Mouse (Mus musculus) G1E (cell line): ENCODE measurements around the gene Ccdc107. TPM values are rescaled to one million over a fixed set of nuclear protein-coding genes. Genes with fewer than 3 reads are reported as not detected.
A peak's percentile ranks its signal among the peaks of the same experiment; 100 is the strongest.

ENCODE experiments used
- ATAC-seq: 2 replicates; pipeline ENCODE4 v1.8.0; 2016; ENCODE audit warnings: mild to moderate bottlenecking; ENCODE audit not compliant: insufficient number of reproducible peaks, poor library complexity, low FRiP score, severe bottlenecking; ENCODE audit errors: extremely low read depth
- DNase-seq: peaks from one replicate; pipeline ENCODE4 v3.0.0; 2012; ENCODE audit warnings: low spot score
- H3K27me3 ChIP-seq: 2 replicates; pipeline ENCODE4 v1.6.1; 2012; ENCODE audit warnings: mild to moderate bottlenecking, low read length, inconsistent platforms; ENCODE audit not compliant: insufficient read depth
- H3K36me3 ChIP-seq: replicated peaks from 2 replicates; pipeline ENCODE3; 2012; ENCODE audit warnings: mild to moderate bottlenecking, inconsistent platforms
- H3K4me1 ChIP-seq: 2 replicates; pipeline ENCODE4 v1.6.1; 2012; ENCODE audit warnings: low read depth, low read length, inconsistent platforms, mixed read lengths; ENCODE audit not compliant: insufficient read depth
- H3K4me3 ChIP-seq: 2 replicates; pipeline ENCODE4 v1.5.1; 2012; ENCODE audit warnings: low read depth, mild to moderate bottlenecking, inconsistent platforms, low read length, moderate library complexity, mixed read lengths
- H3K9me3 ChIP-seq: replicated peaks from 2 replicates; pipeline ENCODE4 v1.6.1; 2012; ENCODE audit warnings: inconsistent platforms
- CTCF ChIP-seq: IDR thresholded peaks from 2 replicates; pipeline ENCODE4 v1.5.1; 2012; ENCODE audit warnings: low read depth, low read length, inconsistent platforms, mixed read lengths
- GATA1 ChIP-seq: IDR thresholded peaks from 2 replicates; pipeline ENCODE4 v1.6.1; 2012; ENCODE audit warnings: borderline replicate concordance, low read length, inconsistent platforms, mixed read lengths
- GATA2 ChIP-seq: IDR thresholded peaks from 2 replicates; pipeline ENCODE4 v1.6.1; 2012; ENCODE audit warnings: low read depth, low read length, inconsistent platforms, borderline replicate concordance
- POLR2AphosphoS5 ChIP-seq: IDR thresholded peaks from 2 replicates; pipeline ENCODE4 v1.6.1; 2012; ENCODE audit warnings: low read depth, low read length, inconsistent platforms; ENCODE audit not compliant: insufficient replicate concordance
- TAL1 ChIP-seq: conservative IDR thresholded peaks from 2 replicates; pipeline ENCODE4 v1.6.1; 2012; ENCODE audit warnings: low read depth, low read length, inconsistent platforms, mixed read lengths
- polyA plus RNA-seq: library from polyadenylated mRNA; stranded (reverse); fragments of >175 nt; gene quantifications from 2 replicates; pipeline ENCODE4 v1.2.3, GENCODE M21; 2012
- total RNA-seq, 2 experiments: library from RNA; stranded (forward) in 1 of 2; stranded (reverse) in 1 of 2; fragments of 200-1000 nt in 1 of 2; fragments of >200 nt in 1 of 2; fragmentation: Nextera tagmentation in 1 of 2; gene quantifications; 2 replicates each; pipeline ENCODE4 v1.2.3; 2014 to 2017

Gene Ccdc107
- total and polyA plus RNA-seq, 3 experiments: 25.2 to 72.0 (median 28.3) TPM

GRCm38 (mm10) chr4:43498983-43499382, 6.3 kb downstream of the Ccdc107 start:
- peak; percentile 34; the same call in 1 of the 2 replicates for ATAC-seq
- Histone ChIP-seq H3K36me3 (peaks cover 40% of the 10 kb centered on the region), H3K9me3 (no peaks in the 10 kb centered on the region), H3K27me3 (peaks cover 11% of the 10 kb centered on the region), H3K4me3 (peak overlapping the region; percentile 88), H3K4me1 (peaks cover 68% of the 10 kb centered on the region)
- TF ChIP-seq GATA1 (no peak), TAL1 (no peak), POLR2AphosphoS5 (no peak), CTCF (peak; percentile 11; the same call in 1 of the 2 replicates), GATA2 (no peak)
- DNase-seq: peak; percentile 71

- peak; percentile 75 for DNase-seq
- Histone ChIP-seq H3K4me1 (peaks cover 67% of the 10 kb centered on the region), H3K9me3 (no peaks in the 10 kb centered on the region), H3K4me3 (peak within 1 kb of the TSS; percentile 88), H3K36me3 (peaks cover 39% of the 10 kb centered on the region), H3K27me3 (peaks cover 11% of the 10 kb centered on the region)
- peak; percentile 22; the same call in 1 of the 2 replicates for ATAC-seq
- TF ChIP-seq GATA2 (no peak), TAL1 (no peak), CTCF (no peak), GATA1 (no peak), POLR2AphosphoS5 (no peak)
These were observed 7.0 kb downstream of the Ccdc107 start, which contains the start of gene Arhgef39 for GRCm38 (mm10) chr4:43499407-43500333. Gene Arhgef39 (minus strand): TSS chr4:43499695.

DNA sequence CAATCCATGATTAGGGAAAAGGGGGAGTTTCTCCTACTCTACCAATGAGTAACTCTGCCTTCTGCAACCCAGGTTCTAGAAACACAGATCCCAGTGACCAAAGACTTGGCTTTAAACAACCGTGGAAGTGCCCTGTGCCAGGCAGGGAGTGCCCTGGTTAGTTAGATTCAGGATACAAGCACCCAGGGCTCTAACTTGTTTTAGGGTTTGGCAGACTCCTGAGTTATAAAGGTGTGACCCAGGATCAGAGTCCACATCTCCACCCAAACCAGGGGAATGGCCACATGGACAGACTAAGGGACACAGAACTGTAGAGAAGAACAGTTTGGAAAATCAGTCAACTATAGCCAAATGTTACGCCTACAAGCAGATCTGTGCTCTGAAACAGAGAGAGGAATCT, 10.3 kb downstream of the Ccdc107 start:
- Histone ChIP-seq H3K4me1 (peaks cover 36% of the 10 kb centered on the region), H3K4me3 (no peak overlapping the region), H3K9me3 (no peaks in the 10 kb centered on the region), H3K27me3 (peaks cover 31% of the 10 kb centered on the region), H3K36me3 (peaks cover 6% of the 10 kb centered on the region)
- ATAC-seq (no peak), DNase-seq (no peak)
- TF ChIP-seq POLR2AphosphoS5 (no peak), CTCF (no peak), GATA1 (no peak), GATA2 (no peak), TAL1 (no peak)

GRCm38 (mm10) chr4:43503506-43503905, 10.8 kb downstream of the Ccdc107 start:
- Histone ChIP-seq H3K4me3 (no peak overlapping the region), H3K9me3 (no peaks in the 10 kb centered on the region), H3K36me3 (peaks cover under 1% of the 10 kb centered on the region), H3K27me3 (peaks cover 32% of the 10 kb centered on the region), H3K4me1 (peaks cover 31% of the 10 kb centered on the region)
- TF ChIP-seq GATA2 (no peak), POLR2AphosphoS5 (no peak), TAL1 (no peak), GATA1 (no peak), CTCF (no peak)
- DNase-seq (no peak), ATAC-seq (no peak)

- no peaks in the 10 kb centered on the region for H3K36me3 ChIP-seq
- DNase-seq (no peak), ATAC-seq (no peak)
- H3K9me3 ChIP-seq: no peaks in the 10 kb centered on the region
- peaks cover 40% of the 10 kb centered on the region for H3K27me3 ChIP-seq
- peaks cover 26% of the 10 kb centered on the region for H3K4me1 ChIP-seq
- H3K4me3 ChIP-seq: no peak overlapping the region
- no peak for TF ChIP-seq POLR2AphosphoS5
- no peak for TF ChIP-seq GATA2
- TF ChIP-seq GATA1: no peak
- no peak for TF ChIP-seq TAL1
- no peak for TF ChIP-seq CTCF
These were observed 11.6 kb downstream of the Ccdc107 start for GRCm38 (mm10) chr4:43504269-43504668.

- H3K27me3 ChIP-seq: peaks cover 46% of the 10 kb centered on the region
- ATAC-seq: no peak
- no peak overlapping the region for H3K4me3 ChIP-seq
- no peak for TF ChIP-seq POLR2AphosphoS5
- TF ChIP-seq GATA1: no peak
- no peak for TF ChIP-seq GATA2
- no peak for TF ChIP-seq CTCF
- TF ChIP-seq TAL1: no peak
- H3K4me1 ChIP-seq: peaks cover 16% of the 10 kb centered on the region
- no peaks in the 10 kb centered on the region for H3K9me3 ChIP-seq
- no peaks in the 10 kb centered on the region for H3K36me3 ChIP-seq
- DNase-seq: no peak
These were observed 13.4 kb downstream of the Ccdc107 start for GRCm38 (mm10) chr4:43506074-43506473.
